Mouse (Mus musculus): Measurements from ENCODE around the gene Asb11.

GRCm38 (mm10) chrX:164405080-164405649, 31.6 kb upstream of the Asb11 start:
- no peak for TF ChIP-seq USF1 (IDR thresholded peaks at IDR 0.05; ENCODE audit: low read depth, low read length)
- TF ChIP-seq KAT2A (conservative IDR thresholded peaks at IDR 0.05; ENCODE audit: low read depth, low read length) = no peak
- TF ChIP-seq SIN3A (IDR thresholded peaks at IDR 0.05; ENCODE audit: low read length) = no peak
- no peak for TF ChIP-seq ETS1 (IDR thresholded peaks at IDR 0.05; ENCODE audit: low read depth, low read length)
- no peak for TF ChIP-seq MAX (IDR thresholded peaks at IDR 0.05; ENCODE audit: low read length)
- no peak for TF ChIP-seq ZC3H11A (IDR thresholded peaks at IDR 0.05; ENCODE audit: low read depth, low read length)
- TF ChIP-seq TBP (IDR thresholded peaks at IDR 0.05; ENCODE audit: low read depth, low read length) = no peak
- no peak for TF ChIP-seq UBTF (IDR thresholded peaks at IDR 0.05; ENCODE audit: borderline replicate concordance, insufficient read depth, low read depth, low read length)
- TF ChIP-seq CTCF (IDR thresholded peaks at IDR 0.05 in 2 of 3, conservative IDR thresholded peaks at IDR 0.05 in 1 of 3; ENCODE audit: control insufficient read depth in 1 of 3, insufficient read depth in 1 of 3, low read depth in 2 of 3, low read length in 3 of 3, poor library complexity in 1 of 3, severe bottlenecking in 1 of 3) = no peak
